Mouse (Mus musculus) heart, embryonic 15.5 days (tissue): ENCODE data around the gene H2al1a. TPM values are rescaled to one million over a fixed set of nuclear protein-coding genes. Genes with fewer than 3 reads are reported as not detected.

Source experiments
- ATAC-seq: fragments of 200-750 bp; cut with Nextera tagmentation; replicated peaks from 2 replicates; pipeline ENCODE4 v1.8.0; 2017; ENCODE audit warnings: low read depth, moderate TSS enrichment; ENCODE audit not compliant: insufficient number of reproducible peaks, insufficient read depth, low FRiP score
- H3K27ac ChIP-seq: fragments of 300-500 bp; sonication (generic); 2 replicates; pipeline ENCODE4 v1.5.1; 2015; ENCODE audit warnings: mild to moderate bottlenecking, inconsistent platforms
- H3K27me3 ChIP-seq: fragments of 300-500 bp; sonication (generic); 2 replicates; pipeline ENCODE4 v1.6.1; 2015; ENCODE audit warnings: inconsistent platforms
- H3K36me3 ChIP-seq: fragments of 300-500 bp; sonication (generic); 2 replicates; pipeline ENCODE4 v1.6.1; 2015; ENCODE audit warnings: mild to moderate bottlenecking, inconsistent platforms
- H3K4me1 ChIP-seq: fragments of 300-500 bp; sonication (generic); replicated peaks from 2 replicates; pipeline ENCODE4 v1.6.1; 2015; ENCODE audit warnings: inconsistent platforms
- H3K4me2 ChIP-seq: fragments of 300-500 bp; sonication (generic); 2 replicates; pipeline ENCODE4 v1.6.1; 2015; ENCODE audit warnings: inconsistent platforms, mild to moderate bottlenecking, moderate library complexity
- H3K4me3 ChIP-seq: fragments of 300-500 bp; sonication (generic); 2 replicates; pipeline ENCODE4 v1.5.1; 2015; ENCODE audit warnings: mild to moderate bottlenecking, inconsistent platforms
- H3K9ac ChIP-seq: fragments of 300-500 bp; sonication (generic); 2 replicates; pipeline ENCODE4 v1.6.1; 2015; ENCODE audit warnings: mild to moderate bottlenecking, inconsistent platforms
- H3K9me3 ChIP-seq: fragments of 300-500 bp; sonication (generic); replicated peaks from 2 replicates; pipeline ENCODE4 v1.6.1; 2016; ENCODE audit warnings: inconsistent platforms
- WGBS: fragments of 180-500 bp; shearing (Covaris S2); methylation state at CpG from one replicate; pipeline ENCODE4 v1.1.7; 2015; ENCODE audit warnings: mixed read lengths; 5-methylcytosine and 5-hydroxymethylcytosine counted together
- polyA plus RNA-seq: library from polyadenylated mRNA; unstranded; fragments of >200 nt; fragmentation: Nextera tagmentation; extraction: Ambion mirVana; gene quantifications from 2 replicates; pipeline ENCODE4 v1.2.1, GENCODE M21; 2015

H2al1a gene
- polyA plus RNA-seq, 1 experiment from 2014 or later: not detected

DNA sequence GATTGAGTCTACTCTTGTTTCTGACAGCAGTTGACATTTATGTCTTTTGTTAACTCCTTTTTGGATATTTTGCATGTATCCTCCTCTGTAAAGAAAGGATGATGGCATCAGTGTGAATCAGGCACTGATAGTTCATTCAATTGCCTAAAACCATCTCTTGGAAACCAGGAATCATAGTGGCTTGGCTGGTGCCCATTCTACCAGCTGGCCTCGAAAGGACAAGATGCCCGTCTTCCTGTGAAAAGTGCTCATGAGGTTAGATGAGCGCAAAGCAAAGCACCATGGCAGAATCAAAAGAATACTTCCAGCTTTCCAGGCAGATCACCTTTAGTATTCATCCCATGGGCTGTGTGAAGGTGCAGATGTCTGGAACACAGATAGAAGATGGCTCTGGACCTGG, 47.7 kb downstream of the H2al1a start:
- H3K4me1 ChIP-seq: no peaks in the 10 kb centered on the region
- no peak overlapping the region for H3K4me3 ChIP-seq
- WGBS: 81% methylated on average over 3 of the region's 3 CpGs

More for the DNA sequence above, 47.7 kb downstream of the H2al1a start:
- Histone ChIP-seq H3K36me3 (no peaks in the 10 kb centered on the region), H3K9ac (no peak overlapping the region), H3K4me2 (no peak overlapping the region), H3K9me3 (no peaks in the 10 kb centered on the region), H3K27ac (no peak overlapping the region), H3K27me3 (no peaks in the 10 kb centered on the region)
- no peak for ATAC-seq

Other genes with a start within 250 kb of the H2al1a start
- not detected in 2 replicates for gene H2al1b, start 3.2 kb downstream of the H2al1a start, polyA plus RNA-seq
- gene H2al1c, start 6.4 kb downstream of the H2al1a start, polyA plus RNA-seq: not detected in 2 replicates
- gene H2al1d, start 9.6 kb downstream of the H2al1a start, polyA plus RNA-seq: not detected in 2 replicates
- not detected in 2 replicates for gene H2al1e, start 12.7 kb downstream of the H2al1a start, polyA plus RNA-seq
- gene H2al1f, start 15.9 kb downstream of the H2al1a start, polyA plus RNA-seq: not detected in 2 replicates
- gene H2al1g, start 19.0 kb downstream of the H2al1a start, polyA plus RNA-seq: not detected in 2 replicates
- gene H2al1h, start 22.2 kb downstream of the H2al1a start, polyA plus RNA-seq: not detected in 2 replicates
- not detected in 2 replicates for gene H2al1i, start 25.4 kb downstream of the H2al1a start, polyA plus RNA-seq
- not detected in 2 replicates for gene H2al1j, start 28.6 kb downstream of the H2al1a start, polyA plus RNA-seq